Mouse (Mus musculus) CH12.LX (cell line): ENCODE results near the gene Rnase2b. TPM values are rescaled to one million over a fixed set of nuclear protein-coding genes. Genes with fewer than 3 reads are reported as not detected.

Experiments
- DNase-seq: peaks from one replicate; pipeline ENCODE4 v3.0.0-alpha.2; 2013; ENCODE audit errors: extremely low read depth
- H3K27ac ChIP-seq: 2 replicates; pipeline ENCODE4 v1.5.1; 2012; ENCODE audit warnings: low read depth, mild to moderate bottlenecking, control low read depth, moderate library complexity; ENCODE audit not compliant: insufficient read depth
- H3K27me3 ChIP-seq: replicated peaks from 2 replicates; pipeline ENCODE3; 2012; ENCODE audit warnings: inconsistent platforms
- H3K36me3 ChIP-seq, 2 experiments: replicated peaks in 1 of 2; 2 replicates each; pipeline versions ENCODE3 to v1.6.1; 2012; ENCODE audit warnings: inconsistent platforms in 1 of 2, low read length in 1 of 2, mild to moderate bottlenecking in 1 of 2, mixed read lengths in 1 of 2, moderate library complexity in 1 of 2; ENCODE audit not compliant: control insufficient read depth in 1 of 2, insufficient read depth in 1 of 2
- H3K4me1 ChIP-seq, 2 experiments: 2 replicates each; pipeline ENCODE4 v1.6.1; 2012; ENCODE audit warnings: inconsistent platforms in 1 of 2, moderate library complexity in 1 of 2; ENCODE audit not compliant: insufficient read depth in 2 of 2, control insufficient read depth in 1 of 2
- H3K4me2 ChIP-seq: 2 replicates; pipeline ENCODE4 v1.6.1; 2012; ENCODE audit warnings: low read depth, mild to moderate bottlenecking, control low read depth; ENCODE audit not compliant: poor library complexity, insufficient read depth, severe bottlenecking
- H3K4me3 ChIP-seq, 3 experiments: fragments of 150-350 bp in 1 of 3; sonication (generic) in 1 of 3; replicated peaks in 1 of 3; 2 replicates each; pipeline versions ENCODE3 to v1.5.1; 2011 to 2012; ENCODE audit warnings: low read depth in 2 of 3, low read length in 2 of 3, mild to moderate bottlenecking in 2 of 3, moderate library complexity in 2 of 3, control low read depth in 1 of 3, improper control_type of control experiment in 1 of 3, inconsistent platforms in 1 of 3, mixed read lengths in 1 of 3; ENCODE audit not compliant: poor library complexity in 1 of 3
- H3K79me2 ChIP-seq: replicated peaks from 2 replicates; pipeline ENCODE4 v1.6.1; 2012; ENCODE audit warnings: mild to moderate bottlenecking, moderate library complexity; ENCODE audit not compliant: control insufficient read depth, poor library complexity, insufficient read depth, severe bottlenecking; ENCODE audit errors: extremely low read depth
- H3K9ac ChIP-seq: 2 replicates; pipeline ENCODE4 v1.6.1; 2012; ENCODE audit warnings: low read depth, mild to moderate bottlenecking, control low read depth, moderate library complexity; ENCODE audit not compliant: insufficient read depth
- H3K9me3 ChIP-seq: replicated peaks from 2 replicates; pipeline ENCODE3; 2012; ENCODE audit warnings: low read length, inconsistent platforms, mixed read lengths
- BHLHE40 ChIP-seq: IDR thresholded peaks from 2 replicates; pipeline ENCODE4 v1.6.1; 2011; ENCODE audit warnings: mild to moderate bottlenecking, low read depth, low read length, improper control_type of control experiment
- EP300 ChIP-seq: IDR thresholded peaks from 2 replicates; pipeline ENCODE4 v1.6.1; 2011; ENCODE audit warnings: low read length, improper control_type of control experiment
- ETS1 ChIP-seq: conservative IDR thresholded peaks from 2 replicates; pipeline ENCODE4 v1.6.1; 2012; ENCODE audit warnings: low read depth, mild to moderate bottlenecking, inconsistent platforms, low read length, improper control_type of control experiment, moderate library complexity
- GABPA ChIP-seq: IDR thresholded peaks from 2 replicates; pipeline ENCODE4 v1.6.1; 2012; ENCODE audit warnings: low read depth, low read length, improper control_type of control experiment, inconsistent platforms; ENCODE audit not compliant: insufficient replicate concordance
- HCFC1 ChIP-seq: IDR thresholded peaks from 2 replicates; pipeline ENCODE4 v1.6.1; 2012; ENCODE audit warnings: low read depth, mild to moderate bottlenecking, inconsistent platforms, low read length, improper control_type of control experiment
- IRF4 ChIP-seq: IDR thresholded peaks from 2 replicates; pipeline ENCODE4 v1.6.1; 2014; ENCODE audit warnings: low read depth, mild to moderate bottlenecking, inconsistent platforms, low read length, improper control_type of control experiment
- JUN ChIP-seq: IDR thresholded peaks from 2 replicates; pipeline ENCODE4 v1.6.1; 2011; ENCODE audit warnings: low read depth, mild to moderate bottlenecking, low read length, improper control_type of control experiment, moderate library complexity; ENCODE audit not compliant: insufficient read depth
- JUND ChIP-seq: conservative IDR thresholded peaks from 2 replicates; pipeline ENCODE4 v1.6.1; 2011; ENCODE audit warnings: low read depth, low read length, improper control_type of control experiment
- KAT2A ChIP-seq: IDR thresholded peaks from 2 replicates; pipeline ENCODE4 v1.6.1; 2012; ENCODE audit warnings: low read length, improper control_type of control experiment, inconsistent platforms; ENCODE audit not compliant: insufficient replicate concordance
- MAZ ChIP-seq: IDR thresholded peaks from 2 replicates; pipeline ENCODE4 v1.6.1; 2012; ENCODE audit warnings: low read depth, mild to moderate bottlenecking, inconsistent platforms, low read length, improper control_type of control experiment, moderate library complexity
- MEF2A ChIP-seq: IDR thresholded peaks from 2 replicates; pipeline ENCODE4 v1.6.1; 2014; ENCODE audit warnings: low read depth, mild to moderate bottlenecking, inconsistent platforms, low read length, improper control_type of control experiment, borderline replicate concordance
- MXI1 ChIP-seq: IDR thresholded peaks from 2 replicates; pipeline ENCODE4 v1.6.1; 2011; ENCODE audit warnings: mild to moderate bottlenecking, low read depth, low read length, improper control_type of control experiment
- MYC ChIP-seq: IDR thresholded peaks from 2 replicates; pipeline ENCODE4 v1.6.1; 2011; ENCODE audit warnings: low read depth, mild to moderate bottlenecking, improper control_type of control experiment, low read length
- NELFE ChIP-seq: IDR thresholded peaks from 2 replicates; pipeline ENCODE4 v1.6.1; 2011; ENCODE audit warnings: low read depth, low read length, improper control_type of control experiment
- PAX5 ChIP-seq: IDR thresholded peaks from 2 replicates; pipeline ENCODE4 v1.6.1; 2012; ENCODE audit warnings: low read length, inconsistent platforms, mixed read lengths
- POLR2A ChIP-seq: IDR thresholded peaks from 2 replicates; pipeline ENCODE4 v1.6.1; 2011; ENCODE audit warnings: low read depth, mild to moderate bottlenecking, improper control_type of control experiment, low read length
- POLR2AphosphoS2 ChIP-seq: IDR thresholded peaks from 2 replicates; pipeline ENCODE4 v1.6.1; 2011; ENCODE audit warnings: low read depth, low read length, improper control_type of control experiment
- RAD21 ChIP-seq: IDR thresholded peaks from 2 replicates; pipeline ENCODE4 v1.6.1; 2011; ENCODE audit warnings: low read depth, mild to moderate bottlenecking, low read length, improper control_type of control experiment, moderate library complexity
- RCOR1 ChIP-seq: conservative IDR thresholded peaks from 2 replicates; pipeline ENCODE4 v1.6.1; 2012; ENCODE audit warnings: low read depth, mild to moderate bottlenecking, inconsistent platforms, low read length, improper control_type of control experiment
- SIN3A ChIP-seq: IDR thresholded peaks from 2 replicates; pipeline ENCODE4 v1.6.1; 2012; ENCODE audit warnings: low read length, improper control_type of control experiment, inconsistent platforms
- TCF12 ChIP-seq: IDR thresholded peaks from 2 replicates; pipeline ENCODE4 v1.6.1; 2014; ENCODE audit warnings: low read depth, mild to moderate bottlenecking, inconsistent platforms, low read length, improper control_type of control experiment
- UBTF ChIP-seq: IDR thresholded peaks from 2 replicates; pipeline ENCODE4 v1.6.1; 2012; ENCODE audit warnings: low read depth, mild to moderate bottlenecking, inconsistent platforms, low read length, improper control_type of control experiment, moderate library complexity
- USF2 ChIP-seq: conservative IDR thresholded peaks from 2 replicates; pipeline ENCODE4 v1.6.1; 2011; ENCODE audit warnings: low read depth, low read length, improper control_type of control experiment
- ZC3H11A ChIP-seq: IDR thresholded peaks from 2 replicates; pipeline ENCODE4 v1.6.1; 2012; ENCODE audit warnings: low read depth, mild to moderate bottlenecking, inconsistent platforms, low read length, improper control_type of control experiment
- ZMIZ1 ChIP-seq: IDR thresholded peaks from 2 replicates; pipeline ENCODE4 v1.6.1; 2012; ENCODE audit warnings: low read depth, mild to moderate bottlenecking, inconsistent platforms, low read length, improper control_type of control experiment
- dilution Hi-C: fragments of 300-500 bp; cut with MboI; formaldehyde crosslinking; loops from 2 replicates; pipeline ENCODE4 v1.14.3; 2020; ENCODE audit warnings: low sequenced_read_pairs; ENCODE audit not compliant: extremely low pct_unique_long_range_greater_than_20kb, extremely low pct_ligation_motif_present
- in situ Hi-C: fragments of 300-500 bp; cut with MboI; formaldehyde crosslinking; loops from 3 replicates; pipeline ENCODE4 v1.14.3; 2019; ENCODE audit warnings: low sequenced_read_pairs, low pct_ligation_motif_present, low pct_unique_long_range_greater_than_20kb, mixed read lengths
- polyA plus RNA-seq: library from polyadenylated mRNA; unstranded; fragments of >175 nt; gene quantifications from 2 replicates; pipeline ENCODE4 v1.2.1, GENCODE M21; 2012; ENCODE audit warnings: low read depth; ENCODE audit not compliant: insufficient read length
- total RNA-seq, 2 experiments: library from RNA; depleted of rRNA; stranded (reverse); fragments of 300-350 nt in 1 of 2; fragments of >200 nt in 1 of 2; gene quantifications; 2 replicates each; pipeline ENCODE4 v1.2.3; 2012 to 2014

The Rnase2b gene
- total and polyA plus RNA-seq, 3 experiments: 1.3 TPM; not detected in 2

DNA sequence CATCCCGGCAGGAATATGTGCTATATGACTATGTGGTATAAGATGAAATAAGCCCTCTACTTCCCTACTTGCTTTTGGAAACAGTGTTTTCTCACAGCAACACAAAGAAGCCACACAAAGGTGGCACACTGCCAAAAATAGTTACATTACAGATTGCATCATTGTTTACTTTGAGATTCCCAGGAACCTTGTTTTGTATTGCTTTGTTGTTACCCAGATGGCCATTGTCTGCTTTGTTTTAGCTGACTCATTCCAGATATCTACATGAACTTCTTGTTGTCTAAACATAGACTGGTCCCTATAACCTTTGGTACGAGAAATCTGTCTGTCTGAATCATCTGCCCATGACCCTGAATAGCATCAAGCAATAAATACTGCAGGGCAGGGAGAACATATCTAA is 21.7 kb upstream of the Rnase2b start:
- Histone ChIP-seq H3K79me2 (no peaks in the 10 kb centered on the region), H3K36me3 (no peaks in the 10 kb centered on the region), H3K4me3 (no peak overlapping the region), H3K4me1 (peaks cover 0 to 1% of the 10 kb centered on the region in 2 experiments; a peak in 1 of 4 replicates), H3K9ac (no peak overlapping the region), H3K27ac (no peak overlapping the region), H3K9me3 (no peaks in the 10 kb centered on the region), H3K4me2 (no peak overlapping the region), H3K27me3 (no peaks in the 10 kb centered on the region)
- TF ChIP-seq MEF2A: no peak
- no peak for TF ChIP-seq MAZ
- no peak for TF ChIP-seq UBTF
- no peak for TF ChIP-seq KAT2A
- dilution Hi-C loops: no loop called here
- in situ Hi-C loops: no loop called here
- no peak for DNase-seq

DNA sequence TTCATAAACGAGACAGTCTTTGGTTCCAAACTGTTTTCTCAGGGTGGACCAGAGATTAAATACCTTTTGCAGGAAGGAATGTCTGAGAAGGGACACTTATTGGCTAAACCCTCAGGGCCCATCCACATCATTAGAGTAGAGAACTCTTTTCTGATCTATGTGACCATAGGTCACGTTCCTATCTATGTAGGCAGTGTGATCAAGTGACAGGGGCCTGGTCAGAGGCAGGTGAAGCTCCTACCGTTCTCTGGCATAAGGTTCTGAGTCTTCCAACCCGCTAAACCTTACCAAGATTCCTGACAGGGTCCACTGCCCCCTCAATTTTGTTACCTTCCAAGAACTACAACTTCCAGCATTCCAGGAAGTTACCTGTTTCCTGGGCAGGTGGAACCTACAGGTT is 19.9 kb upstream of the Rnase2b start:
- H3K27me3 ChIP-seq: no peaks in the 10 kb centered on the region
- no peak overlapping the region for H3K9ac ChIP-seq
- no peak overlapping the region for H3K4me2 ChIP-seq
- H3K36me3 ChIP-seq: no peaks in the 10 kb centered on the region
- no peaks in the 10 kb centered on the region for H3K79me2 ChIP-seq
- H3K4me3 ChIP-seq: no peak overlapping the region
- H3K9me3 ChIP-seq: no peaks in the 10 kb centered on the region
- TF ChIP-seq ZC3H11A: no peak
- TF ChIP-seq MXI1: no peak
- TF ChIP-seq ETS1: no peak
- TF ChIP-seq TCF12: no peak
- TF ChIP-seq GABPA: no peak
- no peak for TF ChIP-seq USF2
- TF ChIP-seq EP300: no peak
- dilution Hi-C loops (no loop called here), in situ Hi-C loops (no loop called here)
- DNase-seq: no peak
- H3K27ac ChIP-seq: no peak overlapping the region
- H3K4me1 ChIP-seq: peaks cover 2 to 10% of the 10 kb centered on the region in 2 experiments; a peak in 3 of 4 replicates

DNA sequence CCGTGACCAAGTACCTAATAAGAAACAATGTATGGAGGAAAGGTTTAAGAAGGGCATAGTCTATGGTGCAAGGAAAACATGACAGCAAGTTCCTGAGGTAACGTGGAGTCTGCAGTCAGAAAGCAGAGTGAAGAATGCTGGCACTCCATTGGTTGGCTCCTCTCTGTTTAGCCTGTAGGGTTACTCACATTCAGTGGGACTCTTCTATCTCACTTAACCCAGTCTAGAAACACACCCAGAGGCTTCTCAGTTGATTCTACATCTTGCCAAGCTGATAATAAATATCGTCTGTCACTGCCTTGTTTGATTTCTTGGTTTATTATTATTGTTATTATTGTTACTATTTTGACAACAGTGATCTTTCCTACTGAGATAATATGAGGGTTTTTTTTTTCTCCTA is 19.5 kb upstream of the Rnase2b start:
- Histone ChIP-seq H3K4me3 (no peak overlapping the region), H3K27ac (no peak overlapping the region), H3K9me3 (no peaks in the 10 kb centered on the region), H3K79me2 (no peaks in the 10 kb centered on the region), H3K9ac (no peak overlapping the region), H3K36me3 (no peaks in the 10 kb centered on the region), H3K4me2 (no peak overlapping the region), H3K4me1 (peaks cover 2 to 11% of the 10 kb centered on the region in 2 experiments; a peak in 3 of 4 replicates), H3K27me3 (no peaks in the 10 kb centered on the region)
- TF ChIP-seq TCF12 (no peak), SIN3A (no peak), HCFC1 (no peak), JUND (no peak), UBTF (no peak), ZMIZ1 (no peak), MYC (no peak), BHLHE40 (no peak), RAD21 (no peak), JUN (no peak), POLR2A (no peak), PAX5 (no peak), RCOR1 (no peak), POLR2AphosphoS2 (no peak), ZC3H11A (no peak), NELFE (no peak), GABPA (no peak), IRF4 (no peak), EP300 (no peak)
- in situ Hi-C loops (no loop called here), dilution Hi-C loops (no loop called here)
- no peak for DNase-seq
